Mouse (Mus musculus) neural tube, embryonic 13.5 days (tissue): ENCODE measurements around the gene Tnik. TPM values are rescaled to one million over a fixed set of nuclear protein-coding genes. Genes with fewer than 3 reads are reported as not detected.

Source experiments
- ATAC-seq: fragments of 200-750 bp; cut with Nextera tagmentation; 2 replicates; pipeline ENCODE4 v1.8.0; 2017; ENCODE audit warnings: low read depth, mild to moderate bottlenecking, moderate TSS enrichment, moderate library complexity
- H3K27ac ChIP-seq: fragments of 300-500 bp; sonication (generic); replicated peaks from 2 replicates; pipeline ENCODE4 v1.5.1; 2015; ENCODE audit warnings: moderate library complexity, mild to moderate bottlenecking, inconsistent platforms
- H3K27me3 ChIP-seq: fragments of 300-500 bp; sonication (generic); 2 replicates; pipeline ENCODE4 v1.6.1; 2015; ENCODE audit warnings: mild to moderate bottlenecking, inconsistent platforms
- H3K36me3 ChIP-seq: fragments of 300-500 bp; sonication (generic); 2 replicates; pipeline ENCODE4 v1.6.1; 2015; ENCODE audit warnings: mild to moderate bottlenecking, inconsistent platforms
- H3K4me1 ChIP-seq: fragments of 300-500 bp; sonication (generic); replicated peaks from 2 replicates; pipeline ENCODE4 v1.6.1; 2015; ENCODE audit warnings: inconsistent platforms
- H3K4me2 ChIP-seq: fragments of 300-500 bp; sonication (generic); 2 replicates; pipeline ENCODE4 v1.6.1; 2015; ENCODE audit warnings: inconsistent platforms, mild to moderate bottlenecking, moderate library complexity
- H3K4me3 ChIP-seq: fragments of 300-500 bp; sonication (generic); 2 replicates; pipeline ENCODE4 v1.5.1; 2015; ENCODE audit warnings: mild to moderate bottlenecking, inconsistent platforms
- H3K9ac ChIP-seq: fragments of 300-500 bp; sonication (generic); 2 replicates; pipeline ENCODE4 v1.6.1; 2015; ENCODE audit warnings: moderate library complexity, mild to moderate bottlenecking, inconsistent platforms
- H3K9me3 ChIP-seq: fragments of 300-500 bp; sonication (generic); 2 replicates; pipeline ENCODE4 v1.6.1; 2016; ENCODE audit warnings: inconsistent platforms
- WGBS: fragments of 180-500 bp; shearing (Covaris S2); methylation state at CpG from one replicate; pipeline ENCODE4 v1.1.7; 2015; 5-methylcytosine and 5-hydroxymethylcytosine counted together
- polyA plus RNA-seq: library from polyadenylated mRNA; unstranded; fragments of >200 nt; fragmentation: Nextera tagmentation; extraction: Ambion mirVana; gene quantifications from 2 replicates; pipeline ENCODE4 v1.2.1, GENCODE M21; 2015

The Tnik gene
- polyA plus RNA-seq: 61.0 and 61.2 TPM in 2 replicates

- under 1% methylated on average over 59 of the region's 59 CpGs for WGBS
- H3K36me3 ChIP-seq: no peaks in the 10 kb centered on the region
- peak within 1 kb of the TSS; percentile 86 for H3K4me3 ChIP-seq
- H3K4me2 ChIP-seq: peak within 1 kb of the TSS; percentile 82
- H3K9ac ChIP-seq: peak within 1 kb of the TSS; percentile 97
- peak; percentile 91 for ATAC-seq
- no peaks in the 10 kb centered on the region for H3K9me3 ChIP-seq
- H3K4me1 ChIP-seq: peaks cover 33% of the 10 kb centered on the region
- peak within 1 kb of the TSS; percentile 97 for H3K27ac ChIP-seq
- H3K27me3 ChIP-seq: 0 out of 2 replicates have a peak, but pooled peaks cover 7% of the 10 kb centered on the region
Measured at GRCm38 (mm10) chr3:28263002-28263947, at the start of gene Tnik. Gene Tnik (plus strand): TSS chr3:28263214.

- 82% methylated on average over 7 of the region's 7 CpGs for WGBS
- Histone ChIP-seq H3K4me3 (no peak overlapping the region), H3K36me3 (no peaks in the 10 kb centered on the region), H3K4me2 (no peak overlapping the region), H3K9ac (no peak overlapping the region), H3K9me3 (no peaks in the 10 kb centered on the region), H3K27me3 (no peaks in the 10 kb centered on the region), H3K27ac (no peak overlapping the region), H3K4me1 (no peaks in the 10 kb centered on the region)
- ATAC-seq: no peak
Measured at GRCm38 (mm10) chr3:28214886-28215311, 48.1 kb upstream of the Tnik start.

- Histone ChIP-seq H3K36me3 (no peaks in the 10 kb centered on the region), H3K4me2 (no peak overlapping the region), H3K4me1 (no peaks in the 10 kb centered on the region), H3K27ac (no peak overlapping the region), H3K9ac (no peak overlapping the region), H3K27me3 (no peaks in the 10 kb centered on the region), H3K9me3 (no peaks in the 10 kb centered on the region), H3K4me3 (no peak overlapping the region)
- 6% methylated on average over 5 of the region's 5 CpGs for WGBS
- ATAC-seq: no peak
Measured at GRCm38 (mm10) chr3:28217001-28217400, 46.0 kb upstream of the Tnik start.

GRCm38 (mm10) chr3:28219533-28219932, 43.5 kb upstream of the Tnik start:
- peaks cover 4% of the 10 kb centered on the region for H3K4me1 ChIP-seq
- no peaks in the 10 kb centered on the region for H3K9me3 ChIP-seq
- no peaks in the 10 kb centered on the region for H3K36me3 ChIP-seq
- no peaks in the 10 kb centered on the region for H3K27me3 ChIP-seq
- no peak overlapping the region for H3K9ac ChIP-seq
- 89% methylated on average over 7 of the region's 7 CpGs for WGBS
- no peak overlapping the region for H3K4me2 ChIP-seq
- H3K4me3 ChIP-seq: no peak overlapping the region
- no peak overlapping the region for H3K27ac ChIP-seq
- no peak for ATAC-seq

GRCm38 (mm10) chr3:28219964-28220363, 43.0 kb upstream of the Tnik start:
- no peak for ATAC-seq
- 87% methylated on average over 3 of the region's 3 CpGs for WGBS
- Histone ChIP-seq H3K27ac (no peak overlapping the region), H3K36me3 (no peaks in the 10 kb centered on the region), H3K27me3 (no peaks in the 10 kb centered on the region), H3K9me3 (no peaks in the 10 kb centered on the region), H3K4me3 (no peak overlapping the region), H3K4me1 (peaks cover 8% of the 10 kb centered on the region), H3K4me2 (no peak overlapping the region), H3K9ac (no peak overlapping the region)

GRCm38 (mm10) chr3:28224437-28225356, 38.3 kb upstream of the Tnik start:
- Histone ChIP-seq H3K27me3 (no peaks in the 10 kb centered on the region), H3K36me3 (no peaks in the 10 kb centered on the region), H3K4me1 (peaks cover 15% of the 10 kb centered on the region), H3K4me3 (no peak overlapping the region), H3K27ac (peak overlapping the region; percentile 42; the same call in 1 of the 2 replicates), H3K9ac (no peak overlapping the region), H3K9me3 (no peaks in the 10 kb centered on the region), H3K4me2 (no peak overlapping the region)
- WGBS: 46% methylated on average over 15 of the region's 15 CpGs
- ATAC-seq: peak; percentile 61

- WGBS: 78% methylated on average over 9 of the region's 9 CpGs
- Histone ChIP-seq H3K9ac (no peak overlapping the region), H3K36me3 (no peaks in the 10 kb centered on the region), H3K27me3 (no peaks in the 10 kb centered on the region), H3K27ac (peak overlapping the region; percentile 42; the same call in 1 of the 2 replicates), H3K4me2 (no peak overlapping the region), H3K4me3 (no peak overlapping the region), H3K9me3 (no peaks in the 10 kb centered on the region), H3K4me1 (peaks cover 15% of the 10 kb centered on the region)
- no peak for ATAC-seq
Measured at GRCm38 (mm10) chr3:28225357-28225905, 37.6 kb upstream of the Tnik start.

- no peak overlapping the region for H3K4me2 ChIP-seq
- no peak overlapping the region for H3K4me3 ChIP-seq
- no peaks in the 10 kb centered on the region for H3K9me3 ChIP-seq
- no peak overlapping the region for H3K9ac ChIP-seq
- no peaks in the 10 kb centered on the region for H3K36me3 ChIP-seq
- H3K27ac ChIP-seq: no peak overlapping the region
- H3K4me1 ChIP-seq: peaks cover 15% of the 10 kb centered on the region
- no peaks in the 10 kb centered on the region for H3K27me3 ChIP-seq
- no peak for ATAC-seq
- 89% methylated on average over 19 of the region's 19 CpGs for WGBS
Measured at GRCm38 (mm10) chr3:28226181-28226580, 36.8 kb upstream of the Tnik start.

- ATAC-seq: no peak
- no peaks in the 10 kb centered on the region for H3K36me3 ChIP-seq
- no peak overlapping the region for H3K27ac ChIP-seq
- no peak overlapping the region for H3K4me2 ChIP-seq
- H3K4me3 ChIP-seq: no peak overlapping the region
- WGBS: 72% methylated on average over 4 of the region's 4 CpGs
- H3K9ac ChIP-seq: no peak overlapping the region
- H3K27me3 ChIP-seq: no peaks in the 10 kb centered on the region
- H3K9me3 ChIP-seq: no peaks in the 10 kb centered on the region
- peaks cover 15% of the 10 kb centered on the region for H3K4me1 ChIP-seq
Measured at GRCm38 (mm10) chr3:28228930-28229329, 34.1 kb upstream of the Tnik start.

GRCm38 (mm10) chr3:28229503-28229902, 33.5 kb upstream of the Tnik start:
- 95% methylated on average over 2 of the region's 2 CpGs for WGBS
- Histone ChIP-seq H3K27me3 (no peaks in the 10 kb centered on the region), H3K36me3 (no peaks in the 10 kb centered on the region), H3K4me1 (peaks cover 12% of the 10 kb centered on the region), H3K4me3 (no peak overlapping the region), H3K9me3 (no peaks in the 10 kb centered on the region), H3K9ac (no peak overlapping the region), H3K27ac (no peak overlapping the region), H3K4me2 (no peak overlapping the region)
- ATAC-seq: no peak

GRCm38 (mm10) chr3:28232885-28233284, 30.1 kb upstream of the Tnik start:
- ATAC-seq: no peak
- no peak overlapping the region for H3K4me2 ChIP-seq
- no peaks in the 10 kb centered on the region for H3K27me3 ChIP-seq
- no peak overlapping the region for H3K27ac ChIP-seq
- H3K4me1 ChIP-seq: no peaks in the 10 kb centered on the region
- no peaks in the 10 kb centered on the region for H3K9me3 ChIP-seq
- WGBS: 91% methylated on average over 4 of the region's 4 CpGs
- no peaks in the 10 kb centered on the region for H3K36me3 ChIP-seq
- no peak overlapping the region for H3K4me3 ChIP-seq
- no peak overlapping the region for H3K9ac ChIP-seq

- Histone ChIP-seq H3K4me2 (no peak overlapping the region), H3K4me1 (no peaks in the 10 kb centered on the region), H3K9ac (no peak overlapping the region), H3K4me3 (no peak overlapping the region), H3K36me3 (no peaks in the 10 kb centered on the region), H3K27me3 (no peaks in the 10 kb centered on the region), H3K9me3 (no peaks in the 10 kb centered on the region), H3K27ac (no peak overlapping the region)
- no peak for ATAC-seq
- 82% methylated on average over 7 of the region's 7 CpGs for WGBS
Measured at GRCm38 (mm10) chr3:28234179-28234578, 28.8 kb upstream of the Tnik start.
